Mouse (Mus musculus) CH12.LX (cell line): ENCODE measurements around the gene Gm49383. TPM values are rescaled to one million over a fixed set of nuclear protein-coding genes. Genes with fewer than 3 reads are reported as not detected.
A peak's percentile ranks its signal among the peaks of the same experiment; 100 is the strongest.

ENCODE experiments used
- DNase-seq: peaks from one replicate; pipeline ENCODE4 v3.0.0-alpha.2; 2013; ENCODE audit errors: extremely low read depth
- H3K27ac ChIP-seq: 2 replicates; pipeline ENCODE4 v1.5.1; 2012; ENCODE audit warnings: low read depth, mild to moderate bottlenecking, control low read depth, moderate library complexity; ENCODE audit not compliant: insufficient read depth
- H3K27me3 ChIP-seq: replicated peaks from 2 replicates; pipeline ENCODE3; 2012; ENCODE audit warnings: inconsistent platforms
- H3K36me3 ChIP-seq, 2 experiments: replicated peaks in 1 of 2; 2 replicates each; pipeline versions ENCODE3 to v1.6.1; 2012; ENCODE audit warnings: inconsistent platforms in 1 of 2, low read length in 1 of 2, mild to moderate bottlenecking in 1 of 2, mixed read lengths in 1 of 2, moderate library complexity in 1 of 2; ENCODE audit not compliant: control insufficient read depth in 1 of 2, insufficient read depth in 1 of 2
- H3K4me1 ChIP-seq, 2 experiments: 2 replicates each; pipeline ENCODE4 v1.6.1; 2012; ENCODE audit warnings: inconsistent platforms in 1 of 2, moderate library complexity in 1 of 2; ENCODE audit not compliant: insufficient read depth in 2 of 2, control insufficient read depth in 1 of 2
- H3K4me2 ChIP-seq: 2 replicates; pipeline ENCODE4 v1.6.1; 2012; ENCODE audit warnings: low read depth, mild to moderate bottlenecking, control low read depth; ENCODE audit not compliant: poor library complexity, insufficient read depth, severe bottlenecking
- H3K4me3 ChIP-seq, 3 experiments: fragments of 150-350 bp in 1 of 3; sonication (generic) in 1 of 3; replicated peaks in 1 of 3; 2 replicates each; pipeline versions ENCODE3 to v1.5.1; 2011 to 2012; ENCODE audit warnings: low read depth in 2 of 3, low read length in 2 of 3, mild to moderate bottlenecking in 2 of 3, moderate library complexity in 2 of 3, control low read depth in 1 of 3, improper control_type of control experiment in 1 of 3, inconsistent platforms in 1 of 3, mixed read lengths in 1 of 3; ENCODE audit not compliant: poor library complexity in 1 of 3
- H3K79me2 ChIP-seq: replicated peaks from 2 replicates; pipeline ENCODE4 v1.6.1; 2012; ENCODE audit warnings: mild to moderate bottlenecking, moderate library complexity; ENCODE audit not compliant: control insufficient read depth, poor library complexity, insufficient read depth, severe bottlenecking; ENCODE audit errors: extremely low read depth
- H3K9ac ChIP-seq: 2 replicates; pipeline ENCODE4 v1.6.1; 2012; ENCODE audit warnings: low read depth, mild to moderate bottlenecking, control low read depth, moderate library complexity; ENCODE audit not compliant: insufficient read depth
- H3K9me3 ChIP-seq: replicated peaks from 2 replicates; pipeline ENCODE3; 2012; ENCODE audit warnings: low read length, inconsistent platforms, mixed read lengths
- CHD1 ChIP-seq: IDR thresholded peaks from 2 replicates; pipeline ENCODE4 v1.6.1; 2012; ENCODE audit warnings: low read depth, low read length, improper control_type of control experiment, inconsistent platforms
- CHD2 ChIP-seq: IDR thresholded peaks from 2 replicates; pipeline ENCODE4 v1.6.1; 2011; ENCODE audit warnings: low read length, improper control_type of control experiment
- EP300 ChIP-seq: IDR thresholded peaks from 2 replicates; pipeline ENCODE4 v1.6.1; 2011; ENCODE audit warnings: low read length, improper control_type of control experiment
- ETS1 ChIP-seq: conservative IDR thresholded peaks from 2 replicates; pipeline ENCODE4 v1.6.1; 2012; ENCODE audit warnings: low read depth, mild to moderate bottlenecking, inconsistent platforms, low read length, improper control_type of control experiment, moderate library complexity
- IRF4 ChIP-seq: IDR thresholded peaks from 2 replicates; pipeline ENCODE4 v1.6.1; 2014; ENCODE audit warnings: low read depth, mild to moderate bottlenecking, inconsistent platforms, low read length, improper control_type of control experiment
- JUN ChIP-seq: IDR thresholded peaks from 2 replicates; pipeline ENCODE4 v1.6.1; 2011; ENCODE audit warnings: low read depth, mild to moderate bottlenecking, low read length, improper control_type of control experiment, moderate library complexity; ENCODE audit not compliant: insufficient read depth
- KAT2A ChIP-seq: IDR thresholded peaks from 2 replicates; pipeline ENCODE4 v1.6.1; 2012; ENCODE audit warnings: low read length, improper control_type of control experiment, inconsistent platforms; ENCODE audit not compliant: insufficient replicate concordance
- NELFE ChIP-seq: IDR thresholded peaks from 2 replicates; pipeline ENCODE4 v1.6.1; 2011; ENCODE audit warnings: low read depth, low read length, improper control_type of control experiment
- POLR2A ChIP-seq: IDR thresholded peaks from 2 replicates; pipeline ENCODE4 v1.6.1; 2011; ENCODE audit warnings: low read depth, mild to moderate bottlenecking, improper control_type of control experiment, low read length
- USF1 ChIP-seq: IDR thresholded peaks from 2 replicates; pipeline ENCODE4 v1.6.1; 2014; ENCODE audit warnings: low read depth, mild to moderate bottlenecking, inconsistent platforms, low read length, improper control_type of control experiment
- ZC3H11A ChIP-seq: IDR thresholded peaks from 2 replicates; pipeline ENCODE4 v1.6.1; 2012; ENCODE audit warnings: low read depth, mild to moderate bottlenecking, inconsistent platforms, low read length, improper control_type of control experiment
- ZMIZ1 ChIP-seq: IDR thresholded peaks from 2 replicates; pipeline ENCODE4 v1.6.1; 2012; ENCODE audit warnings: low read depth, mild to moderate bottlenecking, inconsistent platforms, low read length, improper control_type of control experiment
- ZNF384 ChIP-seq: IDR thresholded peaks from 2 replicates; pipeline ENCODE4 v1.6.1; 2012; ENCODE audit warnings: low read depth, low read length, improper control_type of control experiment, inconsistent platforms
- dilution Hi-C: fragments of 300-500 bp; cut with MboI; formaldehyde crosslinking; loops from 2 replicates; pipeline ENCODE4 v1.14.3; 2020; ENCODE audit warnings: low sequenced_read_pairs; ENCODE audit not compliant: extremely low pct_unique_long_range_greater_than_20kb, extremely low pct_ligation_motif_present
- in situ Hi-C: fragments of 300-500 bp; cut with MboI; formaldehyde crosslinking; loops from 3 replicates; pipeline ENCODE4 v1.14.3; 2019; ENCODE audit warnings: low sequenced_read_pairs, low pct_ligation_motif_present, low pct_unique_long_range_greater_than_20kb, mixed read lengths
- polyA plus RNA-seq: library from polyadenylated mRNA; unstranded; fragments of >175 nt; gene quantifications from 2 replicates; pipeline ENCODE4 v1.2.1, GENCODE M21; 2012; ENCODE audit warnings: low read depth; ENCODE audit not compliant: insufficient read length
- total RNA-seq, 2 experiments: library from RNA; depleted of rRNA; stranded (reverse); fragments of 300-350 nt in 1 of 2; fragments of >200 nt in 1 of 2; gene quantifications; 2 replicates each; pipeline ENCODE4 v1.2.3; 2012 to 2014

The Gm49383 gene
- total and polyA plus RNA-seq, 3 experiments: 19.1 to 52.1 (median 21.3) TPM

DNA sequence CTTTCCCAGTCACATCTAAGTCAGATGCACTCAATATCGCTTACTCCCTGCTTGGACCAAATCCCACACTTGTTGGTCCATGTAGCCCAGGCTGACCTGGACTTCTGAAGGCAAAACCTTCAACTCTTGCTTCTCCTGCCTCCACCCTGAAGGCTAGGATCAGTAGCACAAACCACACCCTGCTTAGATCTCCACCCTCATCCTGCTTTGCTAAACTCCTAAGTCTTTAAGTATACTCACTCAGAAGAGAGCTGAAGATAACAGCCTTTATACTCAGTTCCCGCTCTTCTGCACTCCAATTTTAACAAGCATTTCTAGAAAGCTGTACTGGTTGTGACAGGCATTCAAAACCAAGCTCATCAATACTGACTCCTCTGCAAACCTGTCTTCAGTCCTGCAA is 39.8 kb downstream of the Gm49383 start:
- peaks cover 4 to 8% of the 10 kb centered on the region in 2 experiments; a peak in 3 of 4 replicates for H3K4me1 ChIP-seq
- in situ Hi-C loops (no loop called here), dilution Hi-C loops (no loop called here)
- no peak overlapping the region for H3K27ac ChIP-seq
- peak overlapping the region in 2 of 3 experiments; percentile 95 to 99 for H3K4me3 ChIP-seq
- DNase-seq: no peak
- peaks cover 16% of the 10 kb centered on the region for H3K79me2 ChIP-seq
- no peaks in the 10 kb centered on the region for H3K27me3 ChIP-seq
- H3K9ac ChIP-seq: peak overlapping the region; percentile 84; the same call in 1 of the 2 replicates
- H3K9me3 ChIP-seq: no peaks in the 10 kb centered on the region
- TF ChIP-seq JUN (no peak), NELFE (0 out of 2 replicates have a peak, but pooled peaks have one; percentile 18), POLR2A (peak; percentile 35; the same call in 1 of the 2 replicates)
- peak overlapping the region; percentile 99 for H3K4me2 ChIP-seq
- peaks cover 19 to 27% of the 10 kb centered on the region in 2 experiments for H3K36me3 ChIP-seq

DNA sequence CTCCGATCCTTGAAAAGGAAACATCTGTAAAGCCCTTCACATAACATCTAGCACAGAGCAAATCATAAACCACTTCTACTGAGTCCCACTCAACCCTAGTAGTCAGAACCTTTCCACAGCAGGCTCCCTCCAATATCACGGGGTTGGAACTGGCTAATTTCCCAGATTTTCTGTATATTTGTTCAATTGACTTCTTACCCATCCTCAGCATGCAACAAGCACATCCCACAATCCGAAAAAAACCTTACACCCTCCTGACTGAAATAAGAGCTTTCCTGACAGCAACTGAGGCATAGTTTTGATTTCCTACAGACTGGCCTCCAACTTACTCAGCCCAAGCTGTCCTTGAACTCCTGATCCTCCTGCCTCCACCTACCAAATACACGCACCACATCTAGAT is 40.5 kb downstream of the Gm49383 start:
- peaks cover 4 to 8% of the 10 kb centered on the region in 2 experiments; a peak in 3 of 4 replicates for H3K4me1 ChIP-seq
- DNase-seq: no peak
- in situ Hi-C loops: no loop called here
- no peak overlapping the region for H3K27ac ChIP-seq
- no peak overlapping the region for H3K9ac ChIP-seq
- H3K79me2 ChIP-seq: peaks cover 16% of the 10 kb centered on the region
- no peak overlapping the region for H3K4me3 ChIP-seq
- dilution Hi-C loops: no loop called here
- no peak overlapping the region for H3K4me2 ChIP-seq
- no peaks in the 10 kb centered on the region for H3K9me3 ChIP-seq
- peak; percentile 73 for TF ChIP-seq CHD2
- TF ChIP-seq EP300: no peak
- no peak for TF ChIP-seq ZC3H11A
- no peaks in the 10 kb centered on the region for H3K27me3 ChIP-seq
- peaks cover 19 to 27% of the 10 kb centered on the region in 2 experiments for H3K36me3 ChIP-seq

DNA sequence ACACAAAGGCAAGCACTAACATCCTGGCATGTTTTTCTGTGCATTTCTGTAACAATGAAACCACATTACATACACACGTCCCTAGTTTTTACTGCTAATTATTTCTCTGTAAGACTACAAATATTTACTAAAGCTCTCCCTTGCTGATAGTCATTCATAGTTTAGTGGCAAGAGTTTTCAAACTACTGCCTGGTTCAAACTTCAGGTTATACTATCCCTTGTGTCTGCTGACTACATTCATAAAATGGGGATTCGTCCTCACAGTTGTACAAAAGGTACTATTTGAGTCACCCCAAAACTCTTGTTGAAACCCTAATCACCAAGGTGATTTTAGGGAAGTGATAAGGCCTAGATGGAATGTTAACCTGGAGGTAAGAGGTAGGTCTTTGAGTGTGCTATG is 41.0 kb downstream of the Gm49383 start:
- Histone ChIP-seq H3K4me2 (no peak overlapping the region), H3K27me3 (no peaks in the 10 kb centered on the region), H3K79me2 (peaks cover 16% of the 10 kb centered on the region), H3K4me1 (peaks cover 4 to 8% of the 10 kb centered on the region in 2 experiments; a peak in 3 of 4 replicates), H3K9me3 (no peaks in the 10 kb centered on the region)
- dilution Hi-C loops (no loop called here), in situ Hi-C loops (no loop called here)
- TF ChIP-seq USF1 (no peak), ZNF384 (no peak), IRF4 (no peak), CHD1 (no peak), ETS1 (no peak), KAT2A (no peak), ZC3H11A (no peak), ZMIZ1 (peak; percentile 60; the same call in 1 of the 2 replicates)
- TF ChIP-seq, all 38 proteins: peak for 1
- Histone ChIP-seq H3K9ac (no peak overlapping the region), H3K36me3 (peaks cover 19 to 27% of the 10 kb centered on the region in 2 experiments), H3K27ac (no peak overlapping the region), H3K4me3 (no peak overlapping the region)
- DNase-seq: no peak
